Comparison of ENCODE assay signal across 25 mouse cellular contexts in genomic region chr13:43961987-43962386, GRCm38 (mm10).
DNase-seq lines count a peak whose midpoint lies in the region; ATAC-seq lines count a peak whose summit lies in the region.
"Had no signal": no experiment of that assay in that cellular context is flagged by ENCODE, and none has a peak within 500 bp of the region (broad histone marks: within the 10 kb centered on the region; RNA-seq: fewer than 3 reads in every experiment).

No protein-coding gene starts in this region.

- peak; percentile 6 for DNase-seq in lung, postnatal 36 days
- DNase-seq in lung, postnatal 4 days = no peak
- DNase-seq in splenic B cell, adult 2 months (ENCODE audit: low read depth, low spot score) = peak; percentile 84
- DNase-seq in thymus, postnatal 36 days = peak; percentile 63 to 71
- no peak for DNase-seq in c-Kit-positive CD71-positive TER-119-positive erythroid progenitor cells, embryonic 14.5 days (ENCODE audit: low spot score)
- DNase-seq in heart, embryonic 10.5 days (ENCODE audit: low spot score) = no peak
- DNase-seq: adrenal gland, postnatal 25 days; cerebellum, adult 2 months; gastrocnemius, postnatal 25 days; heart, postnatal 14 days; kidney, adult 2 months; kidney, postnatal 14 days; midbrain, embryonic 14.5 days; right cerebral cortex, postnatal 14 days had no signal

- H3K4me2 ChIP-seq in kidney, embryonic 16.5 days (replicated peaks; ENCODE audit: low read depth, low read length) = no peak overlapping the region
- H3K4me2 ChIP-seq: embryonic facial prominence, embryonic 13.5 days; forebrain, embryonic 15.5 days; heart, embryonic 12.5 days; hindbrain, embryonic 13.5 days; liver, embryonic 12.5 days; lung, embryonic 15.5 days had no signal

- H3K4me3 ChIP-seq in heart, embryonic 10.5 days = no peak overlapping the region
- no peak overlapping the region for H3K4me3 ChIP-seq in kidney, embryonic 16.5 days (ENCODE audit: low read length)
- H3K4me3 ChIP-seq: embryonic facial prominence, embryonic 13.5 days; forebrain, embryonic 15.5 days; heart, embryonic 12.5 days; hindbrain, embryonic 13.5 days; left cerebral cortex, adult 2 months; liver, embryonic 12.5 days; lung, embryonic 15.5 days had no signal

- 78% methylated on average over 3 of the region's 3 CpGs for WGBS in heart, embryonic 10.5 days
- WGBS in kidney, embryonic 16.5 days = 87% methylated on average over 3 of the region's 3 CpGs

- peaks cover 2% of the 10 kb centered on the region for H3K36me3 ChIP-seq in splenic B cell, adult 2 months (ENCODE audit: control insufficient read depth, insufficient read depth, low read length, poor library complexity, severe bottlenecking)
- H3K36me3 ChIP-seq in heart, embryonic 10.5 days = no peaks in the 10 kb centered on the region
- H3K36me3 ChIP-seq in kidney, embryonic 16.5 days (ENCODE audit: insufficient read depth, low read length) = no peaks in the 10 kb centered on the region
- H3K36me3 ChIP-seq: embryonic facial prominence, embryonic 13.5 days; forebrain, embryonic 15.5 days; G1E; heart, embryonic 12.5 days; hindbrain, embryonic 13.5 days; liver, embryonic 12.5 days; lung, embryonic 15.5 days had no signal

- no peaks in the 10 kb centered on the region for H3K27me3 ChIP-seq in splenic B cell, adult 2 months (ENCODE audit: control insufficient read depth, insufficient read depth, low read length, poor library complexity, severe bottlenecking)
- H3K27me3 ChIP-seq in heart, embryonic 10.5 days (ENCODE audit: insufficient read depth, poor library complexity, severe bottlenecking) = no peaks in the 10 kb centered on the region
- H3K27me3 ChIP-seq in kidney, embryonic 16.5 days (ENCODE audit: insufficient read depth, low read length) = 0 out of 2 replicates have a peak, but pooled peaks cover 2% of the 10 kb centered on the region
- H3K27me3 ChIP-seq: embryonic facial prominence, embryonic 13.5 days; heart, embryonic 12.5 days; hindbrain, embryonic 13.5 days; lung, embryonic 15.5 days had no signal

- H3K9me3 ChIP-seq in heart, embryonic 10.5 days = no peaks in the 10 kb centered on the region
- no peaks in the 10 kb centered on the region for H3K9me3 ChIP-seq in kidney, embryonic 16.5 days (ENCODE audit: low read length)
- H3K9me3 ChIP-seq: embryonic facial prominence, embryonic 13.5 days; forebrain, embryonic 15.5 days; G1E; heart, embryonic 12.5 days; hindbrain, embryonic 13.5 days; liver, embryonic 12.5 days; lung, embryonic 15.5 days had no signal

- no peak overlapping the region for H3K27ac ChIP-seq in heart, embryonic 10.5 days
- H3K27ac ChIP-seq in kidney, embryonic 16.5 days (ENCODE audit: low read length) = no peak overlapping the region
- H3K27ac ChIP-seq: embryonic facial prominence, embryonic 13.5 days; forebrain, embryonic 15.5 days; hindbrain, embryonic 13.5 days; left cerebral cortex, adult 2 months; liver, embryonic 12.5 days; lung, embryonic 15.5 days had no signal

- ATAC-seq in common myeloid progenitor, adult 5-6 weeks (replicated peaks; ENCODE audit: low read depth, poor library complexity, severe bottlenecking) = peak; percentile 55
- no peak for ATAC-seq in kidney, embryonic 16.5 days (ENCODE audit: low FRiP score, low TSS enrichment)
- ATAC-seq: forebrain, embryonic 15.5 days; inflammation-experienced regulatory T-cells, adult 6 months; liver, embryonic 12.5 days had no signal

- no peak overlapping the region for H3K9ac ChIP-seq in kidney, embryonic 16.5 days (replicated peaks; ENCODE audit: low read length)
- H3K9ac ChIP-seq: embryonic facial prominence, embryonic 13.5 days; forebrain, embryonic 15.5 days; heart, embryonic 12.5 days; hindbrain, embryonic 13.5 days; liver, embryonic 12.5 days; lung, embryonic 15.5 days had no signal

- H3K4me1 ChIP-seq in heart, embryonic 10.5 days = 0 out of 2 replicates have a peak, but pooled peaks cover 17% of the 10 kb centered on the region
- 0 out of 2 replicates have a peak, but pooled peaks cover 5% of the 10 kb centered on the region for H3K4me1 ChIP-seq in kidney, embryonic 16.5 days (ENCODE audit: insufficient read depth, low read length)
- H3K4me1 ChIP-seq: forebrain, embryonic 15.5 days; hindbrain, embryonic 13.5 days; liver, embryonic 12.5 days; lung, embryonic 15.5 days had no signal

Comparison
In these comparisons a context has a peak if more than half of its experiments do, and no peak if none do; other contexts are left out.
1. DNase-seq: peak in lung, postnatal 36 days (single experiment), splenic B cell, adult 2 months (single experiment) and thymus, postnatal 36 days (2 of 2); none in lung, postnatal 4 days (0 of 2), c-Kit-positive CD71-positive TER-119-positive erythroid progenitor cells, embryonic 14.5 days (single experiment) and heart, embryonic 10.5 days (single experiment).